Mouse (Mus musculus): ENCODE measurements around the gene Snx33.

GRCm38 (mm10) chr9:56953562-56953961 is 25.4 kb upstream of the Snx33 start:
- TF ChIP-seq CTCF (IDR thresholded peaks at IDR 0.05; ENCODE audit: low read depth) (peak; percentile 22; the same call in 1 of the 2 replicates), EP300 (IDR thresholded peaks at IDR 0.05; ENCODE audit: low read depth) (no peak)
